Mouse (Mus musculus) thymus, adult 2 months (tissue): Measurements from ENCODE around the gene Lhfp. TPM values are rescaled to one million over a fixed set of nuclear protein-coding genes. Genes with fewer than 3 reads are reported as not detected.

Experiments
- DNase-seq: peaks from one replicate; pipeline ENCODE4 v3.0.0; 2021
- H3K27ac ChIP-seq: fragments of 200-500 bp; 2 replicates; pipeline ENCODE4 v1.5.1; 2012; ENCODE audit warnings: low read length, control low read depth; ENCODE audit not compliant: control insufficient read depth, insufficient read depth
- H3K27me3 ChIP-seq: fragments of 200-500 bp; 2 replicates; pipeline ENCODE4 v1.6.1; 2012; ENCODE audit warnings: mild to moderate bottlenecking, low read length, moderate library complexity, mixed read lengths; ENCODE audit not compliant: control insufficient read depth, insufficient read depth
- H3K36me3 ChIP-seq: fragments of 200-500 bp; 2 replicates; pipeline ENCODE4 v1.6.1; 2012; ENCODE audit warnings: mild to moderate bottlenecking, low read length, moderate library complexity; ENCODE audit not compliant: control insufficient read depth, insufficient read depth
- H3K4me1 ChIP-seq: fragments of 200-500 bp; replicated peaks from 2 replicates; pipeline ENCODE4 v1.6.1; 2012; ENCODE audit warnings: low read length; ENCODE audit not compliant: control insufficient read depth, insufficient read depth
- H3K4me3 ChIP-seq: fragments of 200-500 bp; 2 replicates; pipeline ENCODE4 v1.5.1; 2012; ENCODE audit warnings: mild to moderate bottlenecking, low read length, control low read depth, moderate library complexity; ENCODE audit not compliant: control insufficient read depth, insufficient read depth
- CTCF ChIP-seq: fragments of 200-500 bp; IDR thresholded peaks from 2 replicates; pipeline ENCODE4 v1.5.1; 2012; ENCODE audit warnings: mild to moderate bottlenecking, control low read depth, low read length, moderate library complexity, borderline replicate concordance; ENCODE audit not compliant: control insufficient read depth, poor library complexity, insufficient read depth; ENCODE audit errors: extremely low read depth
- POLR2A ChIP-seq: fragments of 200-500 bp; IDR thresholded peaks from 2 replicates; pipeline ENCODE4 v1.6.1; 2012; ENCODE audit warnings: mild to moderate bottlenecking, low read length, control low read depth, moderate library complexity; ENCODE audit not compliant: control insufficient read depth, poor library complexity, insufficient read depth; ENCODE audit errors: extremely low read depth
- WGBS: fragments of 180-500 bp; shearing (Covaris S2); methylation state at CpG from one replicate; pipeline ENCODE4 v1.1.7; 2018; 5-methylcytosine and 5-hydroxymethylcytosine counted together
- polyA plus RNA-seq: library from polyadenylated mRNA; depleted of rRNA; stranded (reverse); fragments of >200 nt; gene quantifications from 2 replicates; pipeline ENCODE4 v1.2.3, GENCODE M21; 2012

Lhfp gene
- polyA plus RNA-seq, 1 experiment, result 18.7 TPM

GRCm38 (mm10) chr3:53066095-53066372 is 24.7 kb downstream of the Lhfp start:
- no peak for TF ChIP-seq POLR2A
- no peak for TF ChIP-seq CTCF
- no peaks in the 10 kb centered on the region for H3K4me1 ChIP-seq
- no peaks in the 10 kb centered on the region for H3K27me3 ChIP-seq
- H3K36me3 ChIP-seq, result no peaks in the 10 kb centered on the region
- 77% methylated on average over 4 of the region's 4 CpGs for WGBS
- no peak overlapping the region for H3K4me3 ChIP-seq
- DNase-seq, result no peak
- H3K27ac ChIP-seq, result no peak overlapping the region

GRCm38 (mm10) chr3:53068399-53068798 is 27.1 kb downstream of the Lhfp start:
- WGBS, result 94% methylated on average over 5 of the region's 5 CpGs
- TF ChIP-seq CTCF, result no peak
- TF ChIP-seq POLR2A, result no peak
- no peak for DNase-seq

GRCm38 (mm10) chr3:53074264-53074663 is 32.9 kb downstream of the Lhfp start:
- Histone ChIP-seq H3K27me3 (no peaks in the 10 kb centered on the region), H3K27ac (no peak overlapping the region), H3K4me3 (no peak overlapping the region), H3K4me1 (no peaks in the 10 kb centered on the region), H3K36me3 (no peaks in the 10 kb centered on the region)
- 96% methylated on average over 4 of the region's 4 CpGs for WGBS
- DNase-seq, result no peak
- TF ChIP-seq POLR2A (no peak), CTCF (no peak)

More at GRCm38 (mm10) chr3:53068399-53068798, 27.1 kb downstream of the Lhfp start:
- H3K4me3 ChIP-seq, result no peak overlapping the region
- H3K4me1 ChIP-seq, result no peaks in the 10 kb centered on the region
- no peak overlapping the region for H3K27ac ChIP-seq
- no peaks in the 10 kb centered on the region for H3K27me3 ChIP-seq
- no peaks in the 10 kb centered on the region for H3K36me3 ChIP-seq

DNA sequence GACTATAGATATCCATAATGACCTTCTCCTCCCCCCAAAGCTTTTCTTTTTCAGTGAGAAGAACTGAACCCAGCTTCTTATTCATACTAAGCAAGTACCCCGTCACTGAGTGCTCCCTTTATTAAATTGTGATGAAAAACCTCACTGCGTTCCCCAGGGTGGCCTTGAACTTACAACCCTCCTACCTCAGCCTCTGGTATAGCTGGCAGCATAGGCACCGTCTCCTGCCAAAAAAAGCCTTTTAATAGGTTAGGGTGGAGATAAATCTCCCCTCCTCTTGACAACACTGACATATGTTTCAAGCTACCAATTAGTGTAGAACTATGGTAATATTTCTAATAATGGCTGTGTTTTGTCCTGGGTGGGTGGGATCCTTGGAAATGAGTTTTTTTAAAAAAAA is 33.4 kb downstream of the Lhfp start:
- no peaks in the 10 kb centered on the region for H3K27me3 ChIP-seq

DNA sequence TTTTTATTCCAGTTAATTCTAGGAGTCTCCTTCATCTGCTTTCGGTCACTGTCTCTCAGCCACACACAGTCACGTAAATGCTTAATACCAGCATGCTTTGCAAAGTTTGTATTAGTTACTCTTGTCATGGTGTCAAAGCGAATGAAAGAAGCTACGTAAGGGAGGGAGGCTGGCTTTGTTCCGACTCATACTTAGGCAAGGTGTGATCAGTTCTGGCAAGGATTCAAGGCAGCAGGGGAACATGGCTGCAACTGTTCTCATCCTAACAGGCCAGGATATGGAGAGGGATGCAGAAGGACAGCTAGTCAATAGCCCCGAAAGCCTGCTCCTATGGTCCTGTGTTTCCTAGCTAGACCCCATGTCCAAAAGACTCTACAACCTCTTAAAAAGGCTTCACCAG is 39.0 kb downstream of the Lhfp start:
- H3K4me3 ChIP-seq, result no peak overlapping the region

More for the DNA sequence above, 33.4 kb downstream of the Lhfp start:
- no peak for TF ChIP-seq POLR2A
- TF ChIP-seq CTCF, result no peak
- Histone ChIP-seq H3K4me1 (no peaks in the 10 kb centered on the region), H3K36me3 (no peaks in the 10 kb centered on the region), H3K4me3 (no peak overlapping the region), H3K27ac (no peak overlapping the region)
- WGBS, result 96% methylated on average over 3 of the region's 3 CpGs
- DNase-seq, result no peak

DNA sequence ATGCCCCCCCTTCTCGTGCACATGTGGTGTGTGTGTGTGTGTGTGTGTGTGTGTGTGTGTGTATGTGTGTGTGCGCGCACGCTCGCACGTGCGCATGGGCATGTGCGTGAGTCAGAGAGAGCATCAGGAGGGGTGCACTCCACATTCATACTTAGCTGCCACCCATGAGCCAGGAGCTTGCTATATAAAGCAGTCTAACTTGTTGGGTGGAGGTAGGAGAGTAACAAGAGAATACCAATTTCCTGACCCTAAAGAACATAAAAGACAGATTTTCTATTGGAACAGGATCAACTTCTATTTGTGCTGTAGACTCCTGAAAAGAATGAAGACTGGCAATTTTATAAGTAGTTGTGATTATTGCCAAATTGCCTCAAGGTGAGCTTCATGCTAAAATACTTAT is 39.4 kb downstream of the Lhfp start:
- Histone ChIP-seq H3K27ac (no peak overlapping the region), H3K4me3 (no peak overlapping the region), H3K4me1 (no peaks in the 10 kb centered on the region), H3K36me3 (no peaks in the 10 kb centered on the region), H3K27me3 (no peaks in the 10 kb centered on the region)
- no peak for TF ChIP-seq CTCF
- no peak for TF ChIP-seq POLR2A
- 95% methylated on average over 8 of the region's 8 CpGs for WGBS
- no peak for DNase-seq

More for the DNA sequence above, 39.0 kb downstream of the Lhfp start:
- no peaks in the 10 kb centered on the region for H3K36me3 ChIP-seq
- no peaks in the 10 kb centered on the region for H3K27me3 ChIP-seq
- no peak for DNase-seq
- 96% methylated on average over 6 of the region's 6 CpGs for WGBS
- no peaks in the 10 kb centered on the region for H3K4me1 ChIP-seq
- no peak overlapping the region for H3K27ac ChIP-seq
- TF ChIP-seq POLR2A, result no peak
- TF ChIP-seq CTCF, result no peak

- H3K4me1 ChIP-seq, result no peaks in the 10 kb centered on the region
- no peak overlapping the region for H3K4me3 ChIP-seq
- H3K36me3 ChIP-seq, result no peaks in the 10 kb centered on the region
- H3K27me3 ChIP-seq, result no peaks in the 10 kb centered on the region
- DNase-seq, result no peak
- TF ChIP-seq CTCF, result no peak
- no peak for TF ChIP-seq POLR2A
- H3K27ac ChIP-seq, result no peak overlapping the region
- WGBS, result 89% methylated on average over 5 of the region's 5 CpGs
Observed at GRCm38 (mm10) chr3:53083717-53084116, 42.4 kb downstream of the Lhfp start.
